Mouse (Mus musculus): ENCODE results near the gene Chrdl2. TPM values are rescaled to one million over a fixed set of nuclear protein-coding genes. Genes with fewer than 3 reads are reported as not detected.

Chrdl2 gene
- polyA plus RNA-seq, 1 experiment, result 0.61 TPM

DNA sequence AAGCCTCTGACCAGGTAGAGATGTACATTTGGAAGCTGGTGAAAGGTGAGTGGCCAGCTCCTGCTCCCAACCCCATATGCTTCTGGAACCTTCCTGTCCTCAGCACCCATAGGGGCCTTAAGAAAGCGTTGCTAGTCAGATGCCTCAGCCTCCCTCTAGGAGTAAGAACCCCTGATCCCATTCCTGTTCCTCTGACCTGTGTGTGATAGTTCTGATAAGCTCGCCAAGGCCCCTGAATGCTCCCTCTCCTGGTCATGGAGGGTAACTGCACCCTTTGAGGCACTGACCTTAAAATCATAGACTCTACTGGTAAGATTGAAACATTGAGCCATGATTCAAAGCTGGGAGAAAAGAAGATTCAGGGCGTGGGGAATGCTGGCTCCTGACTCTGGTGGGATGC is 23.3 kb downstream of the Chrdl2 start:
- Histone ChIP-seq H3K27ac (ENCODE audit: insufficient read depth, low read length) (no peak overlapping the region), H3K4me3 (ENCODE audit: insufficient read depth, low read length) (no peak overlapping the region), H3K4me1 (ENCODE audit: control insufficient read depth, insufficient read depth, low read length) (no peaks in the 10 kb centered on the region)
- no peak for TF ChIP-seq POLR2A (IDR thresholded peaks at IDR 0.05; ENCODE audit: extremely low read depth, insufficient read depth, low read length)
- TF ChIP-seq CTCF (IDR thresholded peaks at IDR 0.05; ENCODE audit: extremely low read depth, insufficient read depth, low read length), result 0 out of 2 replicates have a peak, but pooled peaks have one; percentile 19

DNA sequence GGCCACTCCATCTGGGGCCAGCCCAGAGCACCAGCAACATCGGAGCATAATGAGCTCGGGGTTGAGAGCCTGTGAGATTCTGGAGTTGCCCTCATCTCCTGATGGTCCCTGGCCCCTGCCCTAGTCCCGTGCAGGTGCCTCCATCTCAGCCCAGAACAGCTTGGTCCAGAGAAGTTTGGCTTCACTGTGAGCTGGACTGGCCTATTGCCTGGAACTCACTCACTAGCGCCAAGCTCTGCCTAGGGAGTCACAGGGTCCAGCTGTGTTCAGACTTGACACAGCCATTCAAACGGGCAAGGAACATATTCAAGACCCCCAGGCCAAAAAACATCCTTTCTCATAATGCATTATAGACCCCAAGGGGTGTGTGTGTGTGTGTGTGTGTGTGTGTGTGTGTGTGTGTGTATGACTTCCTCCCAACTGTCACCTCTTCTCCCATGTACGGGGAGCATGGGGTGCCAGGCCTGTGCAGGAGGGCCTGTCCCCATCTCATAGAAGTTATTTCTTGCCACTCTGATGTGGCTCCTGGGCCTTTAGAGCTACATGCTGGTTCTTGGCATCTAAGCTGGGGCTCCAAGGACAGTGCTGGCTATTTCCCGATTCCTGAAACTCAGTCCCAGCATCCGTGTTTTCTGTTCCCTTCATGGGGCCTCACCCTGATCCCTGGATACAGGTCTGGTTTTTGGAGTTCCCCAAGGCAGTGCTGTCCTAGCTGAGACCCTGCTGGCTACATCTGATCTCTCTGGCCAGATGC is 25.2 kb downstream of the Chrdl2 start:
- Histone ChIP-seq H3K4me3 (ENCODE audit: insufficient read depth, low read length) (no peak overlapping the region), H3K27ac (ENCODE audit: insufficient read depth, low read length) (no peak overlapping the region), H3K4me1 (ENCODE audit: control insufficient read depth, insufficient read depth, low read length) (no peaks in the 10 kb centered on the region)
- TF ChIP-seq CTCF (IDR thresholded peaks at IDR 0.05; ENCODE audit: extremely low read depth, insufficient read depth, low read length) (no peak), POLR2A (IDR thresholded peaks at IDR 0.05; ENCODE audit: extremely low read depth, insufficient read depth, low read length) (no peak)

DNA sequence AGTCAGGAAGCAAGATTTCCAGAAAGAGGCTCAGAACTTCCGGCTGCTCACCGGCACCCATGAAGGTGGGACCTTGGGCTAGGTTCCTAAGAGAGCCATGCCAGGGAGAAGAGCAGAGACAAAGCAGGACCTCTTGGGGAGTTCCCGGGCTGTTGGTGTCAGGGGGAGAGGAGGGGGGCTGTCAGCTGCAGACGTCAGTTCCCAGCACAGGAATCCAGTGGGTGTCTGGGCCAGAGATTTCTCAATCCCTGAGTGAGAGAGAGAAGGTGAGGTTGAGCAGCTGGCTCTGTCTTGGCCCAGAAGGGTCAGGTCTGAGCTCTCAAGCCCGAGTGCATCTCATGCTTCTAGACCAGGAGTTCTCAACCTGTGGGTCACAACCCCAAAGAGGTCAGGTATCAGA is 27.7 kb downstream of the Chrdl2 start:
- H3K4me3 ChIP-seq (ENCODE audit: insufficient read depth, low read length), result no peak overlapping the region
- H3K27ac ChIP-seq (ENCODE audit: insufficient read depth, low read length), result no peak overlapping the region
- TF ChIP-seq CTCF (IDR thresholded peaks at IDR 0.05; ENCODE audit: extremely low read depth, insufficient read depth, low read length) (no peak), POLR2A (IDR thresholded peaks at IDR 0.05; ENCODE audit: extremely low read depth, insufficient read depth, low read length) (no peak)
- H3K4me1 ChIP-seq (ENCODE audit: control insufficient read depth, insufficient read depth, low read length), result no peaks in the 10 kb centered on the region

DNA sequence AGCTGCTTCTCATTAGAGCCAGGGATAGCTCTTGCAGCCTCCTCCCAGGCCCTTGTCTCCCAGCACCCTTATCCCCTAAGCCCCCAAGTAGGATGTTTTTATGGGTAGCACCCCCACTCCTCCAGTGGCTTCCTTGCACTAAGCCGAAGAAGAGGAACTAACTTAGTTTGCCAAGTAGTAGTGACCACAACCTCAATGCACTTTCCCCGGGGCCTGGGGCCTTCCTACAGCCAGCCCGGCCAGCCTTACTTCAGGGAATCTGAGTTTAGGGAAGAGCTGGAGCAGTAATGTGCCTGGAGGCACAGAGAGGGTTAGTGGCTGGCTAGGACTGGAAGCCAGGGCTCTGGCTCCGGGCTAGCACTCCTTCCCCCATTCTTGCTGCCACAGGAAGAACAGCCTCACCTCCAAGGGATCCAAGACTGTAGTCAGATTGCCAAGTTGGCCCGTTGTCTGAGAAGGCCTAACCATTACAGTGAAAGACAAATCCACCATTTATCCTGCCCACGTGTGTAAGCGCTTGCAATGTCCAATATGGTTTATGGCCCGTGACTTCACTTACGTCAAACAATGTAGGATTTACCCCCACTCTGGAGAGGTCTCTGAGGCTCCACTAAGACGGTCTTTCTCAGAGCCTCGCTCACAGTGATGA is 29.0 kb downstream of the Chrdl2 start:
- H3K4me1 ChIP-seq (ENCODE audit: control insufficient read depth, insufficient read depth, low read length), result no peaks in the 10 kb centered on the region
- H3K27ac ChIP-seq (ENCODE audit: insufficient read depth, low read length), result no peak overlapping the region
- H3K4me3 ChIP-seq (ENCODE audit: insufficient read depth, low read length), result no peak overlapping the region
- TF ChIP-seq CTCF (IDR thresholded peaks at IDR 0.05; ENCODE audit: extremely low read depth, insufficient read depth, low read length), result no peak

DNA sequence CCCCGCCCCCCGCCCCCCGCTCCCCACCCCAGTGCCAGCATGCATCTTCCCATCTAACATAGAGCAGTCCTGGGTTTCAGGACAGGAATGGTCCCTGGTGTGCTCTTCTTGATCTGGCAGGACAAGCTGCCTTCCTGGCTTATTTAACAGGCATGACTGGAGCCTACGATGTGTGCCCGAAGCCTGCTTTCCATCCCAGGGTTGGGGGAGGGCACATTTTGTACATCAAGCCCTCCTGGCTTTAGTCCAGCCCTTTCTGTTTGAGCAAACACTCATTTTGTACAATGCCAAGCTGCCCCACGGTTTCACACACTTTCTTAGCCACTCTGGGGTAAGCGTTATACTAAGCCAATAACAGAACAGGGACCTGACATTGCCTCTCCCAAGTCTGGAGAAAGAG is 30.1 kb downstream of the Chrdl2 start:
- no peak for TF ChIP-seq CTCF (IDR thresholded peaks at IDR 0.05; ENCODE audit: extremely low read depth, insufficient read depth, low read length)
- no peak for TF ChIP-seq POLR2A (IDR thresholded peaks at IDR 0.05; ENCODE audit: extremely low read depth, insufficient read depth, low read length)
- H3K4me3 ChIP-seq (ENCODE audit: insufficient read depth, low read length), result no peak overlapping the region
- H3K27ac ChIP-seq (ENCODE audit: insufficient read depth, low read length), result no peak overlapping the region
- H3K4me1 ChIP-seq (ENCODE audit: control insufficient read depth, insufficient read depth, low read length), result no peaks in the 10 kb centered on the region

DNA sequence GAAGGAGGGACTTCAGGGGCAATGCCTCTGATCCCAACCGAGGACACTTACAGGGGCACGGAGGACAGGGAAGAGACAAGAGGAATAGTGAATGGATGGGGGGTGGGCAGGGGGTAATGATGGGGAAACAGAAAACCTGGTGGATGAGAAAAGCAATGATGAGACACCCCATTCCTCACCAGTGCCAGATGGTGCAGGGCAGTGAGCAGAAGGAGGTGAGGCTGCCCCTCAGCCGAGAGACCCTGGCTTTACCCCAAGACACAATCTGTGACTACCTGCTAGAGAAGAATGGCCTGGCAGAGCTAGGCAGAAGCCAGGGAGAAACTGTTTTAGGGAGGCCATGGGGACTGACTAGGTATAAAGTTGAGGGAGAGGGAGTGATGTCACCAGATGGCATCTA is 30.5 kb downstream of the Chrdl2 start:
- Histone ChIP-seq H3K4me3 (ENCODE audit: insufficient read depth, low read length) (no peak overlapping the region), H3K4me1 (ENCODE audit: control insufficient read depth, insufficient read depth, low read length) (no peaks in the 10 kb centered on the region), H3K27ac (ENCODE audit: insufficient read depth, low read length) (no peak overlapping the region)
- TF ChIP-seq POLR2A (IDR thresholded peaks at IDR 0.05; ENCODE audit: extremely low read depth, insufficient read depth, low read length), result no peak
- TF ChIP-seq CTCF (IDR thresholded peaks at IDR 0.05; ENCODE audit: extremely low read depth, insufficient read depth, low read length), result no peak

DNA sequence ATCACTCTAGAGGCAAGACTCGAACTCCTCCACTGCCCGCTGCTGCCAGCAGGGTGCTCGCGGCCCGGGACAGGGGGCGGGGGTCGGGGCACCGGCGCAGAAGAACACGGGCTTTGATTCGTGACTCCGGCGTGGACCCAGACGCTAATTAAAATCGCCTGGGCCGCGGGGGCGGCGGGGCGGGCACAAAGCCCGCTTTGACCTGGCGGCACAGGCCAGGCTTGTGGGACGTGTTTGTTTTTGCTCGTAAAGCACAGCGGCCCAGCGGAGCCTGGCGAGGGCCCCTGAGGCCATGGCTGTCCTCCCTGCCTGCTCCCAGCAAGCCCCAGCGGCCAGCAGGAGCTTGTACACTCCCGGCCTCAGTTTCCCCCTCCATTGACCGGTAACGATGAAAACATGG is 36.1 kb downstream of the Chrdl2 start:
- TF ChIP-seq POLR2A (IDR thresholded peaks at IDR 0.05; ENCODE audit: extremely low read depth, insufficient read depth, low read length) (no peak), CTCF (IDR thresholded peaks at IDR 0.05; ENCODE audit: extremely low read depth, insufficient read depth, low read length) (no peak)
- Histone ChIP-seq H3K4me1 (ENCODE audit: control insufficient read depth, insufficient read depth, low read length) (no peaks in the 10 kb centered on the region), H3K27ac (ENCODE audit: insufficient read depth, low read length) (no peak overlapping the region), H3K4me3 (ENCODE audit: insufficient read depth, low read length) (no peak overlapping the region)

DNA sequence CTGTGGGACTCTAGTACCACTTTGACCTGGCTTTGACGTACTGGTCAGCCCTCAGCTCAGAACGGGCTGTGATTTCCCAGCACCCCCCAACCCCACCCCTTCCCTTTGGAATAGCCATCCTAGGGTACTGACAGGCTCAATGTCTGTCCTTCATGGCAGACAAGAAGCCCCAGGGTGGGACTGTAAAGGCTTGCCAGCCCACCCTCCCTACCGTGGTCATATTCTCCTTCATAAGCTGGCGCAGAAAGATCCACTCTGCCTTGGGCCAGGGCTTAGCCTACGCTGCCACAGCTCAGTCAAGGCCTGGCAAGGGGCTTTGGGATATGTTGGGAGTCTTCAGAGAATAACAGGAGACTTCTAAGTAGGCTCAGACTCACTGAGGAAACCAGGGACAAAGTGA is 37.1 kb downstream of the Chrdl2 start:
- TF ChIP-seq CTCF (IDR thresholded peaks at IDR 0.05; ENCODE audit: extremely low read depth, insufficient read depth, low read length), result no peak
- TF ChIP-seq POLR2A (IDR thresholded peaks at IDR 0.05; ENCODE audit: extremely low read depth, insufficient read depth, low read length), result no peak
- H3K4me1 ChIP-seq (ENCODE audit: control insufficient read depth, insufficient read depth, low read length), result no peaks in the 10 kb centered on the region
- no peak overlapping the region for H3K4me3 ChIP-seq (ENCODE audit: insufficient read depth, low read length)
- no peak overlapping the region for H3K27ac ChIP-seq (ENCODE audit: insufficient read depth, low read length)

DNA sequence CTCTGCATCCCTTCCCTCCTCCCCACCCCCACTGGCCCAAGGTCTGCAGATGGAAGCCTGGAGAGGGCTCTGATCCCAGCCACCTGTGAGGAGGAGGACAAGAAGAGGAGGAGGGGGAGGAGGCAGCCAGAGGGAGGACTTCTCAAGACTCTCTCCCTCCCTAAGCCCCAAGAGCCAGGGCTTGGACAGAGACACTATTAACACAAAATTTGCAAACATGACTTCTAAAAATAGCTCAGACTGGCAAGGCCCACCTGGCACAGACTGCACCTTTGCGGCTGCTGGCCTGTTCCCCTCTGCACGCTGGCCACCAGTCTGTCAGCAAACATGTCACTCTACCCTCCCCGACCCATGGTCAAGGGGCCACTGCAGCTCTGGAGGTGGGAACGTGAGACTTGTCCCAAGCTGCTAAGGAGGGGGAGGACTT is 37.6 kb downstream of the Chrdl2 start:
- no peaks in the 10 kb centered on the region for H3K4me1 ChIP-seq (ENCODE audit: control insufficient read depth, insufficient read depth, low read length)
- no peak overlapping the region for H3K4me3 ChIP-seq (ENCODE audit: insufficient read depth, low read length)
- H3K27ac ChIP-seq (ENCODE audit: insufficient read depth, low read length), result no peak overlapping the region
- TF ChIP-seq POLR2A (IDR thresholded peaks at IDR 0.05; ENCODE audit: extremely low read depth, insufficient read depth, low read length), result no peak
- no peak for TF ChIP-seq CTCF (IDR thresholded peaks at IDR 0.05; ENCODE audit: extremely low read depth, insufficient read depth, low read length)

DNA sequence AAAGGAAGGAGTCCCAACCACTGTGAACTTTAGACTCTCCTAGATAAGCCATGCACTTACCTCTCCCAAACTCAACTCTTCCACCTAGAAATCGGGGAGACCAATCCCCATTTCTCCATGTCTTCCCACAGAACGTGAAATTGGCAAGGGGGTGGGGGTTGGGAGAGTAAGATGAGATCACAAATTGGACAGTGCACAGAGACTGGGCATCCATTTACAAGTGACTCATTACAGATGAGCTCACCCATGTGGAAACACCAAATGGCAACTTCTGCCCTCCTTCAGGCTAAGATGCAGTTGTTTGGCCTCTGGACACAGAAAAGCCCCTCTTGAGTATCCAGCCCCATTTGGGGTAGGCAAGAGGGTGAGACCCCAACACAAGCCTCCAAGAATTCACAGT is 40.5 kb downstream of the Chrdl2 start:
- no peak overlapping the region for H3K27ac ChIP-seq (ENCODE audit: insufficient read depth, low read length)
- H3K4me3 ChIP-seq (ENCODE audit: insufficient read depth, low read length), result no peak overlapping the region
- TF ChIP-seq POLR2A (IDR thresholded peaks at IDR 0.05; ENCODE audit: extremely low read depth, insufficient read depth, low read length), result no peak
- TF ChIP-seq CTCF (IDR thresholded peaks at IDR 0.05; ENCODE audit: extremely low read depth, insufficient read depth, low read length), result no peak
- no peaks in the 10 kb centered on the region for H3K4me1 ChIP-seq (ENCODE audit: control insufficient read depth, insufficient read depth, low read length)

Data from cortical plate, adult 2 months (tissue).